Mouse (Mus musculus): ENCODE results near the gene Ttll11. TPM values are rescaled to one million over a fixed set of nuclear protein-coding genes. Genes with fewer than 3 reads are reported as not detected.

Ttll11 gene
- polyA plus RNA-seq, 1 experiment from 2014 or later, result 0.34 TPM

DNA sequence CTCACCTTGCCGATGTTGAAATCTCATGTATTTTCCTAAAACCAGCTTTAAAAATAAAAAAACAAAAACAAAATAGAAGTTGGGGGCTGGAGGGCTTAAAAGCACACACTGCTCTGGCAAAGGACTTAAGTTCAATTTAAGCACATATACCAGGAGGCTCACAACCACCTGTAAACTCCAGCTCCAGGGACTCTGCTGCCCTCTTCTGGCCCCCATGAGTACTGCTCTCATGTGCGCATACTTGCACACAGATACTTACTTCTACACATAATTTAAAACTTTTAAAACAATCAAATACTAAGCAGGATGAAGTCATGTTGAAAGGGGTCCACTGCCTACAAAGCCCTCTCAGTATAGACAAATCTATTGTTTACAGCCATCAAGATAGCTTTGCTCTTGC, 244.7 kb downstream of the Ttll11 start:
- Histone ChIP-seq H3K9me3 (replicated peaks; ENCODE audit: control insufficient read depth, low read length) (peaks cover 6% of the 10 kb centered on the region; the same call in 1 of the 2 replicates), H3K27me3 (ENCODE audit: control insufficient read depth, insufficient read depth, low read length) (no peaks in the 10 kb centered on the region), H3K4me3 (replicated peaks; ENCODE audit: low read length) (no peak overlapping the region), H3K9ac (ENCODE audit: low read length) (no peak overlapping the region), H3K27ac (ENCODE audit: low read length) (no peak overlapping the region), H3K36me3 (ENCODE audit: control insufficient read depth, insufficient read depth, low read length) (no peaks in the 10 kb centered on the region; the same call in 1 of the 2 replicates), H3K4me2 (ENCODE audit: low read depth, low read length) (no peak overlapping the region), H3K4me1 (ENCODE audit: control insufficient read depth, insufficient read depth, low read length) (0 out of 2 replicates have a peak, but pooled peaks cover 2% of the 10 kb centered on the region)
- WGBS, result 99% methylated on average over 2 of the region's 2 CpGs
- ATAC-seq (ENCODE audit: insufficient read depth, low FRiP score), result no peak

DNA sequence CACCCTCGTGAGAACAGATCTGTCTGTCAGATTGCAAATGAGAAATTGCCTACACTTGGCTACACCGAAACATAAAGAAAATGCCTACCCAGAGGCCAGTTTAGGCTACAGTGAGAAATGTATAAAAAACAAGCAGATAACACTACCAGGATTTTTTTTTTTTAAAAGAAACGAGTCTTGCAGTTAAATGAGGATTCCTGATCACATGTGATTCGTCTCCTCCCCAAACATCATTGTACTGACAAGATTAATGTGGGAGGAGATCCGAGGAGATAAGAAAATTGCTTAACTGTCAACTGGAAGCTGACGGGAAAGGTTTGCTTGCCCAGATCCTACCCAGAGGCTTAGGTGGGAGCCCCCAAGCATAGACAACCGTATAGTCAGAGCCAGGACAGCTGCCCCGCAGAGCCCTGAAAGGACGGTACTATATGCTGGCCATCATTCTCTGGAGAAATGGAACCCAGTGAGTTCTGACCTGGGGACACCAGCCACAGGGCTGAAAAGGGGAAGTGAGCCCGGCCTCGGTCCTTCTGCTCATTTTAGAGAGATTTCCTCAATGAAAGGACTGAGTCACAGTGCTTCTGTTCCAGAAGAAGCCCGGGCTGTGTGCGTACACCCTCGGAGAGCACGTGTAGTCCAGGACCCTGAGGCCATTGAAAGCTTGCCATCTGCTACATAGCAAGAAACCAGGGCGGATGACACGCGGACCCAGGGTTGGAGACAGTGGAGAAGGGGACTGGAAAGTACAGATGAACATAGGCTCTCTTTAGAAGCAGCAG, 247.9 kb downstream of the Ttll11 start:
- no peak overlapping the region for H3K4me2 ChIP-seq (ENCODE audit: low read depth, low read length)
- H3K27ac ChIP-seq (ENCODE audit: low read length), result no peak overlapping the region; the same call in 1 of the 2 replicates

DNA sequence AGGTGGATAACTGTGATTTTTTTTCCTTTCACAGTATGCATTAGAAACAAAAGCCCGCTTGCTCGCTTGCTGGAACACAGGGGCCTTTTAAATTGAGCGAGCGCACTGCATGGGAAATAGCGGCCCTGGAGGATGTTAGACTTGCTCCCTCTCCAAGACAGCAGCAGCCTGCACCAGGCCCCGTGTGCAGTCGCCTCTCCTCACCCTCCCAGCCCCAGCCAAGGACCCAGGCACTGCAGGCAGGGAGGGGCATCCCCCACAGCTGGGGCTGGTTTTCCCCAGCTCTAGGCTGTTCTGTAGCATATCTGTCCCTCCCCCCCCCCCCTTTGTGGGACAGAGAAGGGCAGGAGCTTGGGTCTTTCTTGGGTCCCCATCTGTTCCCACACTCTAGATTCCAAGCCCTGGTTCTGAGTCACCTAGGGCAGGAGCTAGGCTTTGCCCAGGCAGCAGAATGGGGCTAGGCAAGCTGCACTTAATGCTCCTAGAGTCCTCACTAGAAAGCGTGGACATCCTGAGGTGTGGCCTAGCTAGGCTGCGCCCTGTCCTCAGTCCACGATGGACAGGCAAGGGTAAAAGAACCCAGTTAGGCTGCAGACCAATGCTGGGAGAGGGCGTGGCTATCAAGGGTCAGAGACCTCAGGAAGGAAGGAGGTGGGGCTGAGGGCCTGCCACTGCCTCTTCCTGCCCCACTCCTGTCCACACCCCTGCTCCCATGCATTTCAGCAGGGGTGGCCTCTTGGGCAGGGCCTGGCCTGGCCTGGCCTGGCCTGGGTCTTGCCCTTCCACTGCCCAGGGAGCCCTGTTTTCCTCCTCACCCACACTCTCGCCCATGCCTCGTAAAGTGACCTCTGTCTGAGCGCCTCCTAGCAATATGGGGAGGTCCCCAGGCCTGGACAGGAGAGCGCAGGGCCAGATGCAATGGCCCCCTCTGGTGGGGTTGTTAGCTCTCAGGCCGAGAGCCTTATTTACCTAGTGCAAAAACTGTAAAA, 250.3 kb downstream of the Ttll11 start:
- Histone ChIP-seq H3K36me3 (ENCODE audit: control insufficient read depth, insufficient read depth, low read length) (peaks cover 1% of the 10 kb centered on the region; the same call in 1 of the 2 replicates), H3K4me1 (ENCODE audit: control insufficient read depth, insufficient read depth, low read length) (peaks cover 17% of the 10 kb centered on the region), H3K27ac (ENCODE audit: low read length) (peak overlapping the region; percentile 38), H3K9ac (ENCODE audit: low read length) (0 out of 2 replicates have a peak overlapping the region, but pooled peaks have one; percentile 13), H3K4me3 (replicated peaks; ENCODE audit: low read length) (no peak overlapping the region), H3K4me2 (ENCODE audit: low read depth, low read length) (no peak overlapping the region), H3K9me3 (replicated peaks; ENCODE audit: control insufficient read depth, low read length) (no peaks in the 10 kb centered on the region), H3K27me3 (ENCODE audit: control insufficient read depth, insufficient read depth, low read length) (no peaks in the 10 kb centered on the region)
- peak; percentile 76 for ATAC-seq (ENCODE audit: insufficient read depth, low FRiP score)
- 48% methylated on average over 16 of the region's 16 CpGs for WGBS

More for the DNA sequence above, 247.9 kb downstream of the Ttll11 start:
- 55% methylated on average over 18 of the region's 18 CpGs for WGBS
- ATAC-seq (ENCODE audit: insufficient read depth, low FRiP score), result 0 out of 2 replicates have a peak, but pooled peaks have one; percentile 5
- H3K4me1 ChIP-seq (ENCODE audit: control insufficient read depth, insufficient read depth, low read length), result peaks cover 17% of the 10 kb centered on the region
- H3K4me3 ChIP-seq (replicated peaks; ENCODE audit: low read length), result no peak overlapping the region
- peaks cover 6% of the 10 kb centered on the region; the same call in 1 of the 2 replicates for H3K9me3 ChIP-seq (replicated peaks; ENCODE audit: control insufficient read depth, low read length)
- no peak overlapping the region for H3K9ac ChIP-seq (ENCODE audit: low read length)
- no peaks in the 10 kb centered on the region for H3K27me3 ChIP-seq (ENCODE audit: control insufficient read depth, insufficient read depth, low read length)
- no peaks in the 10 kb centered on the region; the same call in 1 of the 2 replicates for H3K36me3 ChIP-seq (ENCODE audit: control insufficient read depth, insufficient read depth, low read length)

DNA sequence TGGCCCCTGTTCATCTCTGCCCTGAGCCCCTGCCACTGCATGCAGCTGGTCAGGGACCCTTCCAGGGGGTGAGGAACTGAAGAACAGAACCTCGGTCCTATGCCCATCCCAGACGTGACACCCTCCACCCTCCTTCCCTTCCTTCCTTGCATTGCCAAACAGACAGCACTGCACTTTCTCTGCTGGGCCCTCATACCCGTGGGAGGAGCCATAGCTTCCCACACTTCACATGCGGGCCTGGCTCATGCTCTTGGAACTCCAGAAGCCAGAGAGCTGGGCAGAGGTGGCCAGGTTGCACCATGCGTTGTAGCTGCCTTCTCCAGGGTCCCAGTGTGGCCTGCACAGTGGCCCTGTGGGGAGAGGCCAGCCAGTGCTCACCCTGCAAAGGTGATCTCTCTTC, 251.1 kb downstream of the Ttll11 start:
- ATAC-seq (ENCODE audit: insufficient read depth, low FRiP score), result no peak
- peaks cover 2% of the 10 kb centered on the region; the same call in 1 of the 2 replicates for H3K36me3 ChIP-seq (ENCODE audit: control insufficient read depth, insufficient read depth, low read length)
- 32% methylated on average over 5 of the region's 5 CpGs for WGBS

DNA sequence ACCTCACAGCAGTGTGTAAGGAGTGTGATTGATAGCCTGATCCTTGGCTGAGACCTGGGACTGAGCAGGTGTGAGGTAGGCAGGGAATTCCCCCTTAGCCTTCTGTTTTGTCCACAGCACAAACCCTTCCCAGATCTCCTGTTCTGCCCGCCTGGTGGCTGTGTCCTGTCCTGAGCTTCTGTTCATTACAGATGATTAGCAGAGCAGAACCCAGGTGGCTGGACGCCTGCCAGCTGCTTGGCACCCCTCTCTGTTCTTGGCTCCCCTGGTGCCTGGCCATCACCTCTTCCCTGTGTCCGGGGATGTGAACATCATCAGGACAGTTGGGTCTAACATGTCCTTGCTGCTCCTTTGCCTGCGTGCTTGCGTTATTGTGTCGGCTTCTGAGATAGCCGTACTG, 256.0 kb downstream of the Ttll11 start:
- WGBS, result 88% methylated on average over 7 of the region's 7 CpGs
- Histone ChIP-seq H3K9me3 (replicated peaks; ENCODE audit: control insufficient read depth, low read length) (no peaks in the 10 kb centered on the region), H3K27me3 (ENCODE audit: control insufficient read depth, insufficient read depth, low read length) (no peaks in the 10 kb centered on the region), H3K4me2 (ENCODE audit: low read depth, low read length) (no peak overlapping the region), H3K27ac (ENCODE audit: low read length) (no peak overlapping the region), H3K4me1 (ENCODE audit: control insufficient read depth, insufficient read depth, low read length) (peaks cover 7% of the 10 kb centered on the region), H3K9ac (ENCODE audit: low read length) (no peak overlapping the region), H3K4me3 (replicated peaks; ENCODE audit: low read length) (no peak overlapping the region), H3K36me3 (ENCODE audit: control insufficient read depth, insufficient read depth, low read length) (peaks cover 31% of the 10 kb centered on the region)
- 0 out of 2 replicates have a peak, but pooled peaks have one; percentile 22 for ATAC-seq (ENCODE audit: insufficient read depth, low FRiP score)

More for the DNA sequence above, 251.1 kb downstream of the Ttll11 start:
- Histone ChIP-seq H3K4me2 (ENCODE audit: low read depth, low read length) (no peak overlapping the region), H3K9me3 (replicated peaks; ENCODE audit: control insufficient read depth, low read length) (no peaks in the 10 kb centered on the region), H3K4me3 (replicated peaks; ENCODE audit: low read length) (no peak overlapping the region), H3K27ac (ENCODE audit: low read length) (peak overlapping the region; percentile 38), H3K9ac (ENCODE audit: low read length) (no peak overlapping the region), H3K27me3 (ENCODE audit: control insufficient read depth, insufficient read depth, low read length) (no peaks in the 10 kb centered on the region), H3K4me1 (ENCODE audit: control insufficient read depth, insufficient read depth, low read length) (peaks cover 17% of the 10 kb centered on the region)

DNA sequence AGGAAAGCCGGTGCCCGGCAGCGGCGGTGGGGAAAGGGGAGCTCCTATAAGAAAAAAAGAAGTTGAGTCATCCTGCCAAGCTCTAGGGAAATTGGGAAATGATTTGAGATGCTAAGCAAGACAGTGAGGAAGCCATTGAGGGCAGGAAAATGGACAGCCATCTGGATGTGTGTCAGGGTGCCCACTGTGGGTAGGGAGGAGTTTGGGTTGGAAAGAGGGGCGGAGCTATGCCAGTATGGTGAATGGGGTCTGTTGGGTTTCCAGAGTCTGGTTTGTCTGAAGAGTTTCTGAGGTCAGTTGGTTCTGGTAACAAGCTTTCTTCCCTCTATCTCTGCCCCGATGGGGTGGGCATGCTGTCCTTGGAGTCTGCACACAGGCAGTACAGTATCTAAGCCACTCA, 256.4 kb downstream of the Ttll11 start:
- Histone ChIP-seq H3K27me3 (ENCODE audit: control insufficient read depth, insufficient read depth, low read length) (no peaks in the 10 kb centered on the region), H3K9ac (ENCODE audit: low read length) (no peak overlapping the region), H3K27ac (ENCODE audit: low read length) (no peak overlapping the region), H3K4me1 (ENCODE audit: control insufficient read depth, insufficient read depth, low read length) (peaks cover 3% of the 10 kb centered on the region; the same call in 1 of the 2 replicates), H3K36me3 (ENCODE audit: control insufficient read depth, insufficient read depth, low read length) (peaks cover 31% of the 10 kb centered on the region), H3K4me2 (ENCODE audit: low read depth, low read length) (no peak overlapping the region), H3K9me3 (replicated peaks; ENCODE audit: control insufficient read depth, low read length) (no peaks in the 10 kb centered on the region), H3K4me3 (replicated peaks; ENCODE audit: low read length) (no peak overlapping the region)
- WGBS, result 97% methylated on average over 6 of the region's 6 CpGs
- no peak for ATAC-seq (ENCODE audit: insufficient read depth, low FRiP score)

DNA sequence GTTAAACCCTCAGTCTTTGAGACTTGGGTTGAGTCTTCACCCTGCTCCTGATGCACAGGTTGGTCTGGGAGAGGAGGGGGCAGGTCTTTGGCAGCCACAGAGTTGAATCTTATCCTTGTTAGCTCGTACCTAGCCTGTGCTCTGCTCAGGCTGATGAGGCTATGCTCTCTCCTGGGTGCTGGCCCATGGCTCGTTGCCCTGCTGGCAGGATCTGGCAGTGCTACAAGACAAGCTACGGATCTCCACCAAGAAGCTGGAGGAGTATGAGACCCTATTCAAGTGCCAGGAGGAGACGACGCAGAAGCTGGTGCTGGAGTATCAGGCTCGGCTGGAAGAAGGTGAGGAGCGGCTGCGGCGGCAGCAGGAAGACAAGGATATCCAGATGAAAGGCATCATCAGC, 256.9 kb downstream of the Ttll11 start:
- ATAC-seq (ENCODE audit: insufficient read depth, low FRiP score), result no peak
- no peaks in the 10 kb centered on the region for H3K9me3 ChIP-seq (replicated peaks; ENCODE audit: control insufficient read depth, low read length)
- H3K9ac ChIP-seq (ENCODE audit: low read length), result no peak overlapping the region
- no peaks in the 10 kb centered on the region for H3K27me3 ChIP-seq (ENCODE audit: control insufficient read depth, insufficient read depth, low read length)
- H3K4me2 ChIP-seq (ENCODE audit: low read depth, low read length), result no peak overlapping the region
- peaks cover 31% of the 10 kb centered on the region for H3K36me3 ChIP-seq (ENCODE audit: control insufficient read depth, insufficient read depth, low read length)
- no peaks in the 10 kb centered on the region for H3K4me1 ChIP-seq (ENCODE audit: control insufficient read depth, insufficient read depth, low read length)
- H3K4me3 ChIP-seq (replicated peaks; ENCODE audit: low read length), result no peak overlapping the region
- no peak overlapping the region for H3K27ac ChIP-seq (ENCODE audit: low read length)
- 86% methylated on average over 9 of the region's 9 CpGs for WGBS

DNA sequence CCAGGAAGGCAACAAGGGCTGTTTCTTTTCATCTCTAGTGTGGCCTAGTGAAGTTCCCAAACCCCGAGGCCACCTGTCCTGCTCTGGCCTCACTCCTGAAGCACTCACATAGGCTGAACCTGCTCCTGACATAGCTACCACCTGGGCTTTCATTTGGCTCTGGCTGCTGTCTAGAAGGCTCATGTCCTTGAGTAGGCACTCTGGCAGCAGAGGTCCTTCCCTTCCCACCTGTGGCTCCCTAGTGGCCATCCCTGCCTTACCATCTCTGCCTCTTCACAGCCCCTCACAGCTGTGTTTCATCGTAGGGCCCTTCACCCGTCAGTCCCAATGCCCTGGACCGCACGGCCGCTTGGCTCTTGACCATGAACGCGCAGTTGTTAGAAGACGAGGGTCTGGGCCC, 258.8 kb downstream of the Ttll11 start:
- H3K4me1 ChIP-seq (ENCODE audit: control insufficient read depth, insufficient read depth, low read length), result no peaks in the 10 kb centered on the region
- no peak overlapping the region for H3K4me3 ChIP-seq (replicated peaks; ENCODE audit: low read length)
- H3K27me3 ChIP-seq (ENCODE audit: control insufficient read depth, insufficient read depth, low read length), result no peaks in the 10 kb centered on the region
- H3K27ac ChIP-seq (ENCODE audit: low read length), result no peak overlapping the region
- no peaks in the 10 kb centered on the region for H3K9me3 ChIP-seq (replicated peaks; ENCODE audit: control insufficient read depth, low read length)
- H3K4me2 ChIP-seq (ENCODE audit: low read depth, low read length), result no peak overlapping the region
- WGBS, result 86% methylated on average over 9 of the region's 9 CpGs
- H3K9ac ChIP-seq (ENCODE audit: low read length), result no peak overlapping the region
- peaks cover 37% of the 10 kb centered on the region for H3K36me3 ChIP-seq (ENCODE audit: control insufficient read depth, insufficient read depth, low read length)
- no peak for ATAC-seq (ENCODE audit: insufficient read depth, low FRiP score)
